Mouse (Mus musculus): ENCODE measurements around the gene Cfl1.
"Not testable (repeated sequence)": the region's sequence is repeated elsewhere in the genome, so short reads cannot be mapped to it uniquely, and the experiment has no call there.

The Cfl1 gene

DNA sequence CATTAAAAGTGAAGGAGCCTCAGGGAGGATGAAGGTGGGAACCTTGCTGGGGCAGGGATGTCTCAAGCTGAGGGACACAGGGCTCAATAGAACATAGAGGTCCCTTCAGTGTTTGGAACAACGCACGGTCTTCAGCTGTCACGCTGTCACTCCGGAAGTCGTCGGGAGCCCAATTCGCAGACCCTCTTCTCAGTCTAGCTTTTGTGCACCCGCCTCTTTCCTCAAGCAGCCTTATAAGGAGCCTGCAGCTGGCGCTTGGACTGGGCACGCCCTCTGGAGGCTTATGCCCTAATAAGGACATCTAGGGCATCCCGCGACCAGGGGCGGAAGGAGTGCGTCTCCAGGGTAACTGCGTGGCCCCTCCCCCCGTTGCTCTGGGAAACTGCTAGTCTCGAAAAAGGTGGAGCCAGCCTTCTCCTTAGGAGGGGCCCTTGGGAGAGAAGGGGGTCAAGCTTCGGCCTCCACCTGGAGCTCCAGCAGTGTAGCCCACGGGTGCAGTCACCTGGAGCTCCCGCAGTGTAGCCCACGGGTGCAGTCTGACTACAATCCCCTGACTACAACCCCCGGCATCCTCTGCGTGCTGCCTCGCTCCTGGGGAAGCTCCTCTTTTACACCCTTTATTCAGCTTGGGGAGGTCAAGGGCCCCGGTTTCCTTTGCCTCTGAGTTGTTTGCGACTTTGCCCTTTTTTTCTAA is 1.2 kb upstream of the Cfl1 start:
- in situ Hi-C loops (cut with MboI) = no loop called here

DNA sequence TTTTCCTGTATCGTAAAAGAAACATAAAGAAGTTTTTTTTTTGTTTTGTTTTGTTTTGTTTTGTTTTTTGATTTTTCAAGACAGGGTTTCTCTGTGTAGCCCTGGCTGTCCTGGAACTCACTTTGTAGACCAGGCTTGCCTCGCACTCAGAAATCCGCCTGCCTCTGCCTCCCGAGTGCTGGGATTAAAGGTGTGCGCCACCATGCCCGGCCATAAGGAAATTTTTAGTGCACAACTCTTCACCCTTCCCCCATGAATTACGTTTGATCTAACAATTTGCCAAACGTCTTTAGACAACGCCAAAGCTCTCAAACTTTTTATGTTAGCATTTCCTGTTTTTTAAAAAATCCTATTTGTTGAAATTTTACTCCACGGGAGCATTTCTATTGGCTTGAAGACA is 534 bp upstream of the Cfl1 start:
- in situ Hi-C loops (cut with MboI) = not testable (repeated sequence)

DNA sequence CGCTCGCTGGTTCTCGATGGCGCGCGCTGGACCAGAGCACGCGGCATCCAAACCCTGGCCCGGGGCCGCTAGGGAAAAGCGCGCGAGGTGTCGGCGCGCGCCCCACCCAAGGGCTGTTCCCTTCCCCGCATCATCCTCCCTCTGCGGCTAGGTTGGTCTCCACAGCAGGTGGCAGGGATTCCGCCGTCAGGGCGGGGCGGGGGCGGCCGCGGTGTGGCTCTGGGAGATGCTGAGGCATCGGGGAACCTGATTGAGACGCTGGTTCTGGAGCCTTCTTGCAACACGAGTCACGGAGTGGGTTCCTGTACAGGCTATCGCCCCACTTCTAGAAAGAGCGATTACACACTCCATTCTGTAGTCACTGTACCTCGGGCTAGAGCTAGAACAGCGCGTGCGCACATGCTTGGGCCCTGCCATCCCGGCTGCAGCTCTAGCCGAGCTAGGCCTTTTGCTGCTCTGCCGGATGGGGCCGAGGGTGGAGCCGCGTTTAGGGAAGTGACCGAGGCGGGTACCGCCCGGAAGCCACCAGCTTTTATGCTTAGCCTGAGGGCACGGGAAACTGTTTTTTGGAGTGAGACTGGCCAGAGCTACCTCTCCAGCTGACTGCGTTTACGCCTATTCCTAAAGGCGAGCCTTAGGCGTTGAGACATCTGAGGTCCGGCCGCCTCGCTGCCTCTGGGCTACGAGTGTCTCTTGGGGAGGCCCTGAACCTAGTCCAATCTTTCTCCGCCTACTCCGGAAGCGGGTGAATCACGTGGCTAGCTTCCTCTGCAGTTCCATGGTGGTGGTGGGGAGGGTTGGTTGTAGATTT is 848 bp downstream of the Cfl1 start:
- in situ Hi-C loops (cut with MboI) = no loop called here

DNA sequence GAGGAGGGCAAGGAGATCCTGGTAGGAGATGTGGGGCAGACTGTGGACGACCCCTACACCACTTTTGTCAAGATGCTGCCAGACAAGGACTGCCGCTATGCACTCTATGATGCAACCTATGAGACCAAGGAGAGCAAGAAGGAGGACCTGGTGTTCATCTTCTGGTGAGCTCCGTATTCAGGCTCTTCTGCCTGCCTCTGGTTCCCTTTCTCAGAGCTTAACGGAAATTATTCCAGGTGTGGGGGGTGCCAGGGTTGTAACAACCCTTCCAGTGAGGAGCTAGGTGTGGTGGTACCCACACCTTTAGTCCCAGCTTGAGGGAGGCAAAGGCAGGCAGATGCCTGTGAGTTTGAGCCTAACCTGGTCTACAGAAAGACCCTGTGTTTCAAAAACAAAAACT is 2.4 kb downstream of the Cfl1 start:
- in situ Hi-C loops (cut with MboI) = no loop called here

DNA sequence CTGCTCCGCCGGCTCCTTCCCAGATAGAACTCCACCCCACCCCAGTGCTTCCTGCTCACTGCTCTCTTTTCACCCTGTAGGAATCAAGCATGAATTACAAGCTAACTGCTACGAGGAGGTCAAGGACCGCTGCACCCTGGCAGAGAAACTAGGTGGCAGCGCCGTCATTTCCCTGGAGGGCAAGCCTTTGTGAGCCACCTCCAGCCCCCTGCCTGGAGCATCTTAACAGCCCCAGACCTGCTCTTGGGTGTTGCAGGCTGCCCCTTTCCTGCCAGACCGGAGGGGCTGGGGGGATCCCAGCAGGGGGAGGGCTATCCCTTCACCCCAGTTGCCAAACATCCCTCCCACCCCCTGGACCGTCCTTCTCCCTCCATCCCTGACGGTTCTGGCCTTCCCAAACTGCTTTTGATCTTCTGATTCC is 3.1 kb downstream of the Cfl1 start:
- in situ Hi-C loops (cut with MboI) = not testable (repeated sequence)

DNA sequence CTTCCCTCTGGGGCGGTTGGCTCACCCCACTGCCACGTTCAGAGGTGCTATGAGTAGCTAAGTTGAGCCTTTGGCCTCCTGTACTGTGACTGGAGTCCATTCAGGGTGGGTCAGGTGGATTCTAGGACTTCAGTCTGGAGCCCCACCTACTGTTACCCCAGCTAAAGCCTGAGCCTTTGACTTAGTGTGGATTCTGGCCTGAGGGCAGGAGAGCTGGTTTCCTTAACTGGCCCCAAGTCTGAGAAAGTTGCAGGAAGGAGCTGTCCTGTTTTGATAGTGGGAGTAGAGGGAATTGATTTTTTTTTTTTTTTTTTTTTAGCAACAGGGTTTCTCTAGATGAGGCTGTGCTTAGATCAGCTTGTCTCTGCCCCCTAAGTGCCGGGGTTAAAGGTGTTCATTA is 4.1 kb downstream of the Cfl1 start:
- in situ Hi-C loops (cut with MboI) = no loop called here

DNA sequence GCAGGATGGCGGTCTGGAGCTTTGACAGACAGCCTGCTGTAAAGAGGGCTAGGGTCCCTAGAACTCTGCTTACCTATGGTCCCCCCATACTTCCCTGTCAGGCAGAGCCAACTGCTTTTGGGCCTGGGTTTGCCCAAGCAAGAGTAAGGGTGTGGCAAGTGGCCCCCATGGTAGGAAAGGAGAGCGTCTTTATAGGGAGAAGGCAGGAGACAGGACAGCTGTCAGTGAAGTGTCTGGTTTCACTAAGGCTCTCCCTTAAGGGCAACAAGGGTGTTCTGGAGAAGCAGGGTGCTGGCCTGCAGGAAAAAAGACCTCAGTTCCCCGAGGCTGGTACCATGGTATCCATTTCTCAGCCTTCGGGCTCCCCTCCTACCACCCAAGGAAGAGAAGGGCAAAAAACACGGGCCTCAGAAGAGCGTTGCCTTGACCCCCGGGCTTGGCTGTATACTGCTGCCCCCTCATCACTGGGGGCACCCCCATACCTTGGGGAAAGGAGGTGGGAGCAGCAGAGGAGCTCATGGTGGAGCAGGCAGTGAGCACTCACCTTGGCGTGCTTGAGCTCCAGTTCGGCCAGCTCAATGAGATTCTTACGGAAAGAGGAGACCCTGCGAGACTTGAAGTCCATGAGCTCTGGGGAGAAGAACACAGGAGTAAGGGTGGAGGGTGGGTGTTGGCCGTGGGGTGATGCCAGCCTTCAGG is 5.2 kb downstream of the Cfl1 start:
- in situ Hi-C loops (cut with MboI) = no loop called here

DNA sequence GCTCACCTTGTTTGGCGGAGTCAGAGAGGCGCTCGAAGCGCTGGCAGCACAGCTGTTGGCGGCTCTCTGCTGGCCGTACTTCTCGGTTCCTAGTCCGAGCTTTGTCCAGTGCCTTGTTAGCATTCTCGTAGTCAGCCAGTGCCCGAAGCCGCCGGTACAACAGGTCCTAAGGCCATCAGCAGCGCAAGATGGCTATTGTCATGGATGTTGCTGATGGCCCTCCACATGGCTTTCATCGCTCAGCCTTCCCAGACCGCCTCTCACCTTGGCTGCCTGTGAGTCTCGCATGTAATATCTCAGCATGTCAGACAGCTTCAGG is 5.8 kb downstream of the Cfl1 start:
- in situ Hi-C loops (cut with MboI) = no loop called here

DNA sequence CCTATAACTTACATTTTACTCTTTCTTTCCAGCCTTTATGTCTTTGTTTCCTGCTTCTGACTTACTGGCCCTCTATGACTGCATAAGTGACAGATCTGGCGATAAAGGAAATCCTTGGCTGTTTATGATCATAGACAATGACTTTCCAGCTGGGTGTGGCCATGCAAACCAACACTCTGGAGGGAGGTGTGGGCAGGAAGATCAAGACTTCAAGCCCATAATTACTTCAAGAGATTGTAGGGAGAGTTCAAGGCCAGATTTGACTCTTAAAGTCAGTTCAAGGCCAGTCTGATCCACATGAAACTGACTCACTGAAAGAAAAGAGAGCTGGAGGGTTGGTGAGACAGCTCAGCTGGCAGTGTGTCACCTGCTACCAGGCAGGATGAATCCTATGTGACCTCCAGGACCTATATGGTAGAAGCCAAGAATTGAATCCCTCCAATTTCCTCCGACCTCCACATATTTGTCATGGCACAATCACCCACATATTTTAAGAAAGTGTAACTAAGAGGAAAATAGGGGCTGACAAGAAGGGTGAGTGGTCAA is 10.1 kb downstream of the Cfl1 start:
- in situ Hi-C loops (cut with MboI) = no loop called here

DNA sequence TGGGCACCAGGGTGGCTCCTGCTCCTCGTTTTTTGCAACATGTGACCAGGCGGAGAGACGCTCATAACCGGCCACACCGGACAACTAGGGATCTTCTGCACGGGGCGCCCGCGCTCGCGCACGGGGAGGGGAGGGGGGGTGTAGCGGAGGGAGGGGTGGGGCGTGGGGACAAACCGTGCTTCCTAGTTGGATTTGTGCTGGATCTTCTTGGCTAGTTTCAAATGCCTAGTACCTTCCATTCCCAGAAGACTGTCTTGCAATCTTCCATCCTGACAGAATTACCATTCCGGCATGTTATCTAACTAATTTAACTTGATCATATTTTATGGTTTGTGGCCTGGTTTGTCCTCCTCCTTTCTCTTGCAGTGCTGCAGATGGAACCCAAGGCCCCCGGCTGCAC is 13.4 kb downstream of the Cfl1 start, which contains the start of gene 1700020D05Rik:
1700020D05Rik (minus strand) TSS at position 101 of the 400 bp plus-strand sequence.
- in situ Hi-C loops (cut with MboI) = no loop called here

DNA sequence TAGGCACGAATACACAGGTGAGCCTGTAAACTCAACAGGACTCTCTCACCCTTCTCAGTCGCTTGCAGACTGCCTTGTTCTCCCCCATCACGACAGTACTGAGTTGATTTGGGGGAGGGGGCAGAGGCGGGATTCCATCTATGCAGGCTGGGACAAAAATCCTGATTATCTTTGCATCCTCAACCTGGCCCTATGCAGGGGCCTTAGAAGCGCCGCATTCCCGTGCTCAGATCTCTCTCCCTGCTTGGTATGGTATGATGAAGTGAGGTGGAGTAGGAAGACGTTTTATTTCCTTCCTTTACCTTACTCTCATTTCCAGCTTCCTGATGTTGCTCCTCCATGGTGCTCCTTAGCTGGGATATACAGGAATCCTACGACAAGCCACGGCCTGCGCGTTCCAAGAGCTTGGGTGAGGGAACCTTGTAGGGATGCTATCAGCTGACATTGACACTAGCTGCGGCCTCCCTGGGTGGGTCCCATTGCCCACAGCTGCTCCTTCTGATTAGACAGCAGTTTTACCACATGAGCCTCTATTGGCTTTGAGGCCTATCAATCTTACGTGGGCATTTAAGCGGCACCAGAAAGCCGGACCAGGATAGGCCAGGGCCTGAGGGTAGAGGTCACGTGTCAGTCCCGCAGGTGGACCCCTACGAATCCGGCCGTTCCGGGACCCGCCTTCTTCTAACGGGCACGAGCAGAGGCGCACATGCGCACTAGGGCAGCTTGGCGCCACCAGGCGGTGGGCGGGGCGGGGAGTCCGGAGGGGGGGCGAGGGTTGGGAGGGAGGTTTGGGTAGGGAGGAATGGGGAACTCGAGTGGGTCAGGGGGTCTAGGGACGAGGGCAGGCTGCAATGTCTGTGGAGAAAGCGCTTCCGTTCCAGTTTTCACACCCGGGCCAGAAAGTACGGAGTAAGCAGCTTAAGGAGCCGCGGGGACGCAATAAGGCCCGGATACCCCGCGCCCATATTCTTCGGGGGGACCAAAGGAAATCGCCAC is 20.1 kb downstream of the Cfl1 start, which contains the start of gene Snx32:
Snx32 (minus strand) TSS at position 508 of the 996 bp plus-strand sequence.
- in situ Hi-C loops (cut with MboI) = no loop called here

DNA sequence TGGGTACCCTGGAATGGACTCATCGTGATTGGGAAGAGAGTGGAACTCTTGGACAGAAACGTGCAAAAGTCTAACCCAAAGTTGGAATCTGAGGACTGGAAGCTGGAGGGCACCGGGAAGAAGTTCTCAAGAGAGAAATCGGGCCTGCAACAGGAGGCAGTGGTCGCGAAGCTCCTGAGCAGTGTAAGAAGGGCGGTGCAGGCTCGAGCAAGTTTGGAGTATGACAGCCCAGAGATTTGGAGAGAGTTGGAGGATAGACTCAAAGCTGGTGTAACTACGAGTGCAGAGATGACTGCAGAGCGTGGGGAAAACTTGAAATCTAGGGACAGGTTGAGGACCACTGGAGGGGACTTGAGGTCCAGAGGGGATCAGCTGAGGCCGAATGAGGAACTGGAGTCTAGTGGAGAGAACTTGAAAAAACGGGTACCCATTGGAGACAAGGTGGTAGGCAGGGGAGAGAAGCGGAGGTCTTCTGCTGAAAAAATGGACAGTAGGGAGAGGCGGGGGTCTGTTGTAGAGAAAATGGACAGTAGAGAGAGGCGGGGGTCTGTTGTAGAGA is 20.9 kb downstream of the Cfl1 start:
- in situ Hi-C loops (cut with MboI) = no loop called here

DNA sequence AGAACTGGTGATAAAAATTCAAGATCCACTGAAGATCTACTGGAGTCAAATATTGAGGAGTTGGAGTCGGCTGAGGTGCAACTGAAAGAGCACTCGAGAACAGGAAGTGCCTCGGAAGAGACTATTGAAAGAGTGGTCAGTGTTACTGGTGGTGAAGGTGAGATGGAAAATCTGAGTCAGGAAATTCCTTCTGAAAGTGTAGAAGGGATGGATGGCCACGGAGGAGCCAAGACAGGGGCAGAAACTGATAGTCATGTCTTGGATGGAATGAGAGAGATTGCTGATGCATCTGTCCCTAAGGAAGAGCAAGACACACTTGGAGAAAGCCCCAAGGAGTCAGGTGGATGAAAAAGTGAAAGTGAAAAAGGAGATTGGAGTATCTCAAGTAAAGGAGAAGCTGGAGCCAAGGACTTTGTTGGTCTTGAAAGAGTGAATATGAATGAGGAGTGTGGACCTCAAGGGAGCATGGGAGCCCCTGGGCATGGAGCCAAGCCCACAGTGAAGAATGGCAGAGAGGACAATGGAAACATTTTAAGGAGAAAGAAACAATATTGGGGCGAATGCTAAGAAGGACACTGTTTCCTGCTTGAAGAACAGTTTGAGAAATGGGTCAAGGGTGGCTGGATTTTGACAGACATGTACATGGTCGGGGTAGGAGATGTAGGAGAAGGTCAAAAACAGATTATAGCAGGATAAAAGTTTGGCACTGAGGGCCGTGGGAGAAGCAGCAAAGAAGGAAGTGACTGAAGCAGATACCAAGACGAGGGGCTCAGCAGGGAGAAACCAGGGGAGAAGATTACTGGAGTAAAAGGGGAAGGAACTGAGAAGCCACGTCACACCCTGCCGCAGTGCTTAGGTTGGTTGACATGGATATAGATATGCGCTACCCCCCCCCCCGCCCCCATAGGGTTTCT is 22.1 kb downstream of the Cfl1 start:
- in situ Hi-C loops (cut with MboI) = no loop called here

DNA sequence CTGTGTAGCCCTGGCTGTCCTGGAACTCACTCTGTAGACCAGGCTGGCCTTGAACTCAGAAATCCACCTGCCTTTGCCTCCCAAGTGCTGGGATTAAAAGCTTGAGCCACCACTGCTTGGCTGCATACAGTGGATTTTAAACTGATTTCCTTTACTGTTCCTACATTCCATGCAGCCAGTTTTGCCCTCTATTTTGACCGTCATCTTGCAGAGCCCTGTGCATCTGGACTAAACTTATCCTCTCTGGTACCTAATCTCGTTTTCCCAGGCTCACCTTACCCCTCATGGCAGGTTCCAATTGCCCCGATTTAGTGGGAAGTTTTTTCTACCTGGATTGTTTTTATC is 22.7 kb downstream of the Cfl1 start:
- in situ Hi-C loops (cut with MboI) = no loop called here

DNA sequence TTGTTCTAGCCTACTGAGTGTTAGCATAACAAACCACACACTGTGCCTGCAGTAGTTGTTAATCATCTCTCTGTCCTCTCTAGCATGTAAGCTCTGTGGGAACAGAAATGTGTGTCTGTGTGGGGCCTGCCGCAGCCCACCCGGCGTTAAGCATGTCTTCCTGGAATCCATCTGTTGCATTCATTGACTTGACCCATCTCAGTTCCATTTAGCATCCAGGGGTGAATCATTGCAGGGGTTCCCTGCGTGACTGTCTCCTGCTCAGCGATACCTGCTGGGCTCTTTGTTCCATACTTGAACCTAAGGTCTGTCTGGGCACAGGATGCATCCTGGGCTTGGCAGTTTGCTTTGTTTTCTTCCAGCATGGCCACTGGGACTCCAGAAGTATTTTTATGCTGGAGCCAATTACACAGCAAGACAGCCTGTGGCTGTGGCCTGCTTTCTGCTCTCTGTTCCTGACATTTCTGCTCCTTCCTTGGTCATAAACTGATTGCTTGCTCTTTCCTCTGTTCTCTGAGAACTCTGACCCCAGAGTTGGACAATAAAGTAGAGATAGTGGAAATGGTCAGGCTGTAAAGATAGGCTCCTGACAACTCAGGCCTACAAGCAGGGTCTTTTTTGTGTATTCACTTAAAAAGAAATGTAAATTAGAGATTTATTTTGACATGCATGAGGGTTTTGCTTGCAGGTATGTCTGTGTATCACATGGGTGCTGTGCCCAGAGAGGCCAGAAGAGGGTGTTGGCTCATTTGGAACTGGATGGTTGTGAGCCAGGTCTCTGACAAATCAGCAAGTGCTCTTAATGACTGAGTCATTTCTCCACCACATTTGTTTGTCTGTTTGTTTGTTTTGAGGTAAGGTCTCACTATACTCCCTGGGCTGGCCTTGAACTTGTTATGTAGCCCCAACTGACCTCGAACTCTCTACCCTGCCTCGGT is 25.9 kb downstream of the Cfl1 start:
- in situ Hi-C loops (cut with MboI) = no loop called here

DNA sequence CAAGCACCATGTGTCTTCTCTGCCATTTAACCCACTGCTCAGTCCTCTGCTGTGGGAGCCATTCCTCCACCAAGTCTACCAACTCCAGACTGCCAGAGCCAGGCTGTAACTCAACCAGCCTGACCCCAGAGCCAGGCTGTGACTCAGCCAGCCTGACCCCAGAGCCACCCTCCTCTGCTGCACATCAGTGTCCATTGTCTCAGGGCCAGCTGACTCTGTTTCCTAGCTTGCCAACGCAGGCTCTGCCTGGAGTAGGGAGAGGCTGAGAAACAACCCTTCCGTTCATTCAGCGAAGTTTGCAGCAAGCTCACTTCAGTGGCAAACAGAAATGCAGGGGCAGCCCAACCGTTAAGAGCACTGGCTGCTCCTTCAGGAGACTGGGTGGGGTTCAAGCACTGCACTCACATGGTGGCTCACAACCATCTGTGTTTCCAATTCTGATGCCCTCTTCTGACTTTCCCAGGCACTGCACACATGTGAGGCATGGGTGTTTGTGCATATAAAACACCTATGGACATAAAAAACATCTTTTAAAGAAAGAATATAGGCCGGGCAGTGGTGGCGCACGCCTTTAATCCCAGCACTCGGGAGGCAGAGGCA is 26.8 kb downstream of the Cfl1 start:
- in situ Hi-C loops (cut with MboI) = no loop called here

DNA sequence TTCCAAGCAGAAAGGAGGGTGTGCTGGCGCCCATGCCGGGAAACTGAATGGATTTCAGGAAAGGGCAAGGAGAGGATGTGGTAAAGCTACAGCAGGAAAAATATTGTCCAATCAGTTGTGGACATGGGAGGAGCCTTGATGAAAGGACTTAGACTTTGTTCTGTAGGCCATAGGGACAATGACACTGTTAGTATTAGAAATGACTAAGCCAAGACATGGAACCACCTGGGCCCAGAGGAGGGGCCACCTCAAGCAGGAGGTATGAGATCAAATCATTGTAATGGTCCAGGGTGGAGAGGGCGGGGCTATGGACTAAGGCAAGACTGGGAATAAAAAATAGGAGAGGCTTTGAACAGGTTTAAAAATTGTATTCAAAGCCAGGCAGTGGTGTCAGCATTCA is 28.5 kb downstream of the Cfl1 start:
- in situ Hi-C loops (cut with MboI) = no loop called here

DNA sequence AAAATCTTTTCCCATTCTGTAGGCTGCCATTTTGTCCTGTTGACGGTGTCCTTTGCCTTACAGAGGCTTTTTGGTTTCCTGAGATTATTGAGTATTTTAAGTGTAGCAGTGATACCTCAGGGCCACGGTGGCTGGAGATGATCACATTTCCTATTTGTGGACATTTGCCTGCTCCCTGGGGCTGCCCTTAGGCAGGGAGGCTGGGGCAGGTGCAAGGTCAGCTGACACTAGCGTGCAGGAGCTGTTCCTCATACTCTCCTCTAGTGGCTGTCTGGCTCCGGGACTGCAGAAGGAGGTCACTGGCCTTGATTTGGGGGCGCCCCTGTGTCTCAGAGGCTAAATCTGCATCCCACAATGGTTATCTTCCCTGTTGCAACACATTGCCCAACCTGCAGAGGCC is 34.9 kb downstream of the Cfl1 start:
- in situ Hi-C loops (cut with MboI) = no loop called here
